Mouse (Mus musculus) heart, embryonic 13.5 days (tissue): ENCODE measurements around the gene Cfap100. TPM values are rescaled to one million over a fixed set of nuclear protein-coding genes. Genes with fewer than 3 reads are reported as not detected.

Source experiments
- ATAC-seq: fragments of 200-750 bp; cut with Nextera tagmentation; 2 replicates; pipeline ENCODE4 v1.8.0; 2017; ENCODE audit warnings: moderate TSS enrichment; ENCODE audit not compliant: insufficient number of reproducible peaks, low FRiP score, low TSS enrichment; ENCODE audit errors: extremely low read depth
- H3K27ac ChIP-seq: fragments of 300-500 bp; sonication (generic); replicated peaks from 2 replicates; pipeline ENCODE4 v1.5.1; 2015; ENCODE audit warnings: moderate library complexity, mild to moderate bottlenecking, inconsistent platforms
- H3K27me3 ChIP-seq: fragments of 300-500 bp; sonication (generic); replicated peaks from 2 replicates; pipeline ENCODE4 v1.6.1; 2015; ENCODE audit warnings: mild to moderate bottlenecking, inconsistent platforms
- H3K36me3 ChIP-seq: fragments of 300-500 bp; sonication (generic); 2 replicates; pipeline ENCODE4 v1.6.1; 2015; ENCODE audit warnings: mild to moderate bottlenecking, inconsistent platforms
- H3K4me1 ChIP-seq: fragments of 300-500 bp; sonication (generic); 2 replicates; pipeline ENCODE4 v1.6.1; 2015; ENCODE audit warnings: inconsistent platforms
- H3K4me2 ChIP-seq: fragments of 300-500 bp; sonication (generic); 2 replicates; pipeline ENCODE4 v1.6.1; 2015; ENCODE audit warnings: inconsistent platforms, mild to moderate bottlenecking, moderate library complexity
- H3K4me3 ChIP-seq: fragments of 300-500 bp; sonication (generic); 2 replicates; pipeline ENCODE4 v1.5.1; 2015; ENCODE audit warnings: moderate library complexity, mild to moderate bottlenecking, inconsistent platforms
- H3K9ac ChIP-seq: fragments of 300-500 bp; sonication (generic); 2 replicates; pipeline ENCODE4 v1.6.1; 2015; ENCODE audit warnings: inconsistent platforms, mild to moderate bottlenecking, moderate library complexity
- H3K9me3 ChIP-seq: fragments of 300-500 bp; sonication (generic); 2 replicates; pipeline ENCODE4 v1.6.1; 2016; ENCODE audit warnings: inconsistent platforms
- WGBS: fragments of 180-500 bp; shearing (Covaris S2); methylation state at CpG from one replicate; pipeline ENCODE4 v1.1.7; 2015; ENCODE audit warnings: mixed read lengths; 5-methylcytosine and 5-hydroxymethylcytosine counted together
- polyA plus RNA-seq: library from polyadenylated mRNA; unstranded; fragments of >200 nt; fragmentation: Nextera tagmentation; extraction: Ambion mirVana; gene quantifications from 2 replicates; pipeline ENCODE4 v1.2.1, GENCODE M21; 2015

Gene Cfap100
- polyA plus RNA-seq, 1 experiment from 2014 or later = 0.05 TPM

- no peak overlapping the region for H3K9ac ChIP-seq
- H3K4me3 ChIP-seq = no peak overlapping the region
- peaks cover 4% of the 10 kb centered on the region; the same call in 1 of the 2 replicates for H3K4me1 ChIP-seq
- H3K9me3 ChIP-seq = no peaks in the 10 kb centered on the region
- WGBS = 76% methylated on average over 2 of the region's 2 CpGs
- no peak for ATAC-seq
- H3K36me3 ChIP-seq = no peaks in the 10 kb centered on the region
- no peak overlapping the region for H3K27ac ChIP-seq
- H3K27me3 ChIP-seq = peaks cover 29% of the 10 kb centered on the region
- H3K4me2 ChIP-seq = no peak overlapping the region
These were observed 28.8 kb upstream of the Cfap100 start for GRCm38 (mm10) chr6:90457421-90457820.

DNA sequence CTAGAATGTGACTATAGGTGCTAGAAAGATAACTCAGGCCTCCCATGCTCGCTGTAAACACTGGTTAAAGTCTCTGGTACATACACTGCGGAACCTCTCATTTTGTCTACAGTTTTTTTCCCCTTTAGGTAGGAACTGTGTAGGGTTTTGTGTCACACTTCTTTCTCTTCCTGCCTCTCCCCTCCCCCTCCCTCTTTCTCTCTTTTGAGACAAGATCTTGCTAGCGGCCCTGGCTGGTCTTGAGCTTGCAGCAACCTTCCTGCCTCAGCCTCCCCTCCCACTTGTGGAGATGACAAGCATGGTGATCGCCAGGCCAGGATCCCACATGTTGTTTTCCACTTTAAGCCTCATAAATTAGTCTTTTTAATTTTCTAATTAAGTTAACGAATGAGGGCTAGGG lies 25.2 kb upstream of the Cfap100 start:
- H3K4me2 ChIP-seq = no peak overlapping the region
- H3K27ac ChIP-seq = no peak overlapping the region
- 0 out of 2 replicates have a peak, but pooled peaks cover 3% of the 10 kb centered on the region for H3K4me1 ChIP-seq
- no peak overlapping the region for H3K9ac ChIP-seq
- H3K4me3 ChIP-seq = no peak overlapping the region
- no peaks in the 10 kb centered on the region for H3K9me3 ChIP-seq
- no peaks in the 10 kb centered on the region for H3K36me3 ChIP-seq
- WGBS = 80% methylated on average over 5 of the region's 5 CpGs
- peaks cover 3% of the 10 kb centered on the region; the same call in 1 of the 2 replicates for H3K27me3 ChIP-seq
- ATAC-seq = no peak

- Histone ChIP-seq H3K4me3 (no peak overlapping the region), H3K27ac (no peak overlapping the region), H3K4me2 (no peak overlapping the region), H3K4me1 (0 out of 2 replicates have a peak, but pooled peaks cover 3% of the 10 kb centered on the region), H3K9me3 (no peaks in the 10 kb centered on the region), H3K36me3 (no peaks in the 10 kb centered on the region), H3K9ac (no peak overlapping the region), H3K27me3 (peaks cover 11% of the 10 kb centered on the region; the same call in 1 of the 2 replicates)
- ATAC-seq = no peak
These were observed 24.0 kb upstream of the Cfap100 start for GRCm38 (mm10) chr6:90452603-90453002.

GRCm38 (mm10) chr6:90451512-90451911 lies 22.9 kb upstream of the Cfap100 start:
- no peak overlapping the region for H3K4me3 ChIP-seq
- H3K4me1 ChIP-seq = 0 out of 2 replicates have a peak, but pooled peaks cover 7% of the 10 kb centered on the region
- peaks cover 11% of the 10 kb centered on the region; the same call in 1 of the 2 replicates for H3K27me3 ChIP-seq
- 84% methylated on average over 5 of the region's 5 CpGs for WGBS
- H3K9me3 ChIP-seq = no peaks in the 10 kb centered on the region
- no peak overlapping the region for H3K27ac ChIP-seq
- H3K4me2 ChIP-seq = no peak overlapping the region
- ATAC-seq = no peak
- H3K9ac ChIP-seq = no peak overlapping the region
- no peaks in the 10 kb centered on the region for H3K36me3 ChIP-seq

GRCm38 (mm10) chr6:90450697-90451096 lies 22.1 kb upstream of the Cfap100 start:
- H3K4me3 ChIP-seq = no peak overlapping the region
- 0 out of 2 replicates have a peak, but pooled peaks cover 7% of the 10 kb centered on the region for H3K4me1 ChIP-seq
- H3K9ac ChIP-seq = no peak overlapping the region
- ATAC-seq = no peak
- no peak overlapping the region for H3K4me2 ChIP-seq
- no peaks in the 10 kb centered on the region for H3K36me3 ChIP-seq
- 68% methylated on average over 5 of the region's 5 CpGs for WGBS
- H3K27me3 ChIP-seq = peaks cover 11% of the 10 kb centered on the region; the same call in 1 of the 2 replicates
- no peaks in the 10 kb centered on the region for H3K9me3 ChIP-seq
- no peak overlapping the region for H3K27ac ChIP-seq

DNA sequence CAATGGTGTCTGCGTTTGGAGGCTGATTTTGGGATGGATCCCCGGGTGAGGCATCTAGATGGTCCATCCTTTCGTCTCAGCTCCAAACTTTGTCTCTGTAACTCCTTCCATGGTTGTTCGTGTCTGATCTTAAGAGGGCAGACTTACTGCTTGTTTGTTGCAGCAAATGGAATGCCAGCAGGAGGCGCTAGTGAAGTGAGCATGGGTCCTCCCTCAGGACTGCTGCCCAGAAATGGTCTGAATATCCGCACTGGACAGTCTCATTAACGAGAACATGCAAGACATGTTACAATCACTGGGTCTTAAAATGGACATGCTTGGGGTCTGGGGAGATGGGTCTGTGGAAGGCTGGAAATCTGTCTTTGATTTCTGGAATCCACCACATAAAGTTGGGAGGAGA lies 21.6 kb upstream of the Cfap100 start:
- no peak for ATAC-seq
- Histone ChIP-seq H3K4me2 (no peak overlapping the region), H3K36me3 (no peaks in the 10 kb centered on the region), H3K4me1 (0 out of 2 replicates have a peak, but pooled peaks cover 7% of the 10 kb centered on the region), H3K9ac (no peak overlapping the region), H3K27ac (no peak overlapping the region), H3K9me3 (no peaks in the 10 kb centered on the region), H3K27me3 (peaks cover 11% of the 10 kb centered on the region; the same call in 1 of the 2 replicates), H3K4me3 (no peak overlapping the region)
- whole genome bisulfite sequencing = 15% methylated on average over 7 of the region's 7 CpGs

- H3K27ac ChIP-seq = no peak overlapping the region
- 0 out of 2 replicates have a peak, but pooled peaks cover 7% of the 10 kb centered on the region for H3K4me1 ChIP-seq
These were observed 18.3 kb upstream of the Cfap100 start for GRCm38 (mm10) chr6:90446883-90447282.

DNA sequence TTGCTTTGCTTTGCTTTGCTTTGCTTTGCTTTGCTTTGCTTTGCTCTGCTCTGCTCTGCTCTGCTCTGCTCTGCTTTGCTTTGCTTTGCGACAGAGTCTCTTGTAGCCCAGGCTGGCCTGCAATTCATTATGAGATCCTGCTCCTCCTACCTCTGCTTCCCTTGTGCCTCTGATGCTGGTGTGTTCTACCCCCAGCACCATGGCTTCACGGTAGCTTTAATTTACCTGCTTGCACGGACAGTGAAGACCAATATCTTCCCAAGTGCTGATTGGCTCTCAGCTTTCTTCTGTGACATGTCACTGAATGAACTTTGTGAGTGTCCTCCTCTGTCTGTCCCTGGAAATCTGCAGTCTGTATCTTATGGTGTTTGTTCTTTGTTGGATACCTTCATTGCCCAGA lies 8.4 kb upstream of the Cfap100 start:
- no peak overlapping the region for H3K4me2 ChIP-seq
- no peaks in the 10 kb centered on the region for H3K36me3 ChIP-seq
- no peak for ATAC-seq
- no peak overlapping the region for H3K27ac ChIP-seq
- 78% methylated on average over 3 of the region's 3 CpGs for WGBS
- no peaks in the 10 kb centered on the region for H3K9me3 ChIP-seq
- H3K4me3 ChIP-seq = no peak overlapping the region
- no peak overlapping the region for H3K9ac ChIP-seq
- 0 out of 2 replicates have a peak, but pooled peaks cover 8% of the 10 kb centered on the region for H3K27me3 ChIP-seq
- H3K4me1 ChIP-seq = no peaks in the 10 kb centered on the region

More at GRCm38 (mm10) chr6:90446883-90447282, 18.3 kb upstream of the Cfap100 start:
- H3K36me3 ChIP-seq = no peaks in the 10 kb centered on the region
- ATAC-seq = no peak
- no peak overlapping the region for H3K9ac ChIP-seq
- H3K27me3 ChIP-seq = peaks cover 11% of the 10 kb centered on the region; the same call in 1 of the 2 replicates
- no peaks in the 10 kb centered on the region for H3K9me3 ChIP-seq
- H3K4me3 ChIP-seq = no peak overlapping the region
- no peak overlapping the region for H3K4me2 ChIP-seq
- 52% methylated on average over 4 of the region's 4 CpGs for WGBS

- Histone ChIP-seq H3K4me1 (no peaks in the 10 kb centered on the region), H3K27me3 (0 out of 2 replicates have a peak, but pooled peaks cover 8% of the 10 kb centered on the region), H3K4me3 (no peak overlapping the region), H3K27ac (no peak overlapping the region), H3K9ac (no peak overlapping the region), H3K4me2 (no peak overlapping the region), H3K9me3 (no peaks in the 10 kb centered on the region), H3K36me3 (no peaks in the 10 kb centered on the region)
- ATAC-seq = no peak
- 74% methylated on average over 10 of the region's 10 CpGs for WGBS
These were observed 7.8 kb upstream of the Cfap100 start for GRCm38 (mm10) chr6:90436192-90436907.

GRCm38 (mm10) chr6:90435195-90435618 lies 6.6 kb upstream of the Cfap100 start:
- H3K36me3 ChIP-seq = no peaks in the 10 kb centered on the region
- 0 out of 2 replicates have a peak, but pooled peaks cover 8% of the 10 kb centered on the region for H3K27me3 ChIP-seq
- WGBS = 17% methylated on average over 11 of the region's 11 CpGs
- no peak overlapping the region for H3K4me2 ChIP-seq
- no peaks in the 10 kb centered on the region for H3K4me1 ChIP-seq
- no peak overlapping the region for H3K9ac ChIP-seq
- H3K27ac ChIP-seq = no peak overlapping the region
- no peak for ATAC-seq
- H3K9me3 ChIP-seq = no peaks in the 10 kb centered on the region
- H3K4me3 ChIP-seq = no peak overlapping the region

DNA sequence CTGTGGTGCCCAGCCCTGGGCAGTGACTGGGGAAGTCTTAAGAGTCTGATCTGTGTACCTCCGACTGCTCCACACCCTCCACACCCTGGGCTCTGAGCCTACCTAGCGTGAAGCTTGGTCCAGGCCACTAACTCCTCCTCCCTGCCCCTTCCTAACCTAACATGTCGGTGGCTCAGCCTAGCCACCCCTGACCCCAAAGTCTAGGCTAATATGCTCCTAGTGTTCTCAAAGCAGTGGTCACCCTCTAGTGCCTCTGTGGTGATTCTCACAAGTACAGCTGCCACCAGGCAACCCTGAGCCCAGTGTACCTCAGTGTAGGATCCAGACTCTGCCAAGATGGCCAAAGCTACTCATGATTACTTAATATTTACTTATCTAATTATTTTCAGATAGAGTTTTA lies 6.1 kb upstream of the Cfap100 start:
- Histone ChIP-seq H3K4me2 (no peak overlapping the region), H3K4me3 (no peak overlapping the region), H3K36me3 (no peaks in the 10 kb centered on the region), H3K27ac (no peak overlapping the region), H3K9me3 (no peaks in the 10 kb centered on the region), H3K9ac (no peak overlapping the region), H3K27me3 (0 out of 2 replicates have a peak, but pooled peaks cover 10% of the 10 kb centered on the region), H3K4me1 (no peaks in the 10 kb centered on the region)
- no peak for ATAC-seq
- 67% methylated on average over 3 of the region's 3 CpGs for WGBS

- H3K27ac ChIP-seq = no peak overlapping the region
- peaks cover 32% of the 10 kb centered on the region for H3K27me3 ChIP-seq
- H3K4me3 ChIP-seq = no peak overlapping the region
- ATAC-seq = no peak
- no peaks in the 10 kb centered on the region for H3K36me3 ChIP-seq
- H3K4me1 ChIP-seq = peaks cover 10% of the 10 kb centered on the region
- 61% methylated on average over 2 of the region's 2 CpGs for WGBS
- H3K9ac ChIP-seq = no peak overlapping the region
- H3K4me2 ChIP-seq = no peak overlapping the region
- no peaks in the 10 kb centered on the region for H3K9me3 ChIP-seq
These were observed 2.9 kb upstream of the Cfap100 start for GRCm38 (mm10) chr6:90431487-90431886.
